Mouse (Mus musculus): Measurements from ENCODE around the gene Gpr183. TPM values are rescaled to one million over a fixed set of nuclear protein-coding genes. Genes with fewer than 3 reads are reported as not detected.
A peak's percentile ranks its signal among the peaks of the same experiment; 100 is the strongest.

Gene Gpr183
- polyA plus RNA-seq, 1 experiment from 2014 or later: 2.4 TPM

- no peaks in the 10 kb centered on the region for H3K36me3 ChIP-seq (ENCODE audit: control insufficient read depth, insufficient read depth, low read length)
- 21% methylated on average over 6 of the region's 6 CpGs for WGBS
- no peaks in the 10 kb centered on the region for H3K27me3 ChIP-seq (ENCODE audit: control insufficient read depth, insufficient read depth, low read length)
- peak overlapping the region; percentile 11 to 67; a peak in 2 of 4 replicates for H3K27ac ChIP-seq (replicated peaks in 1 of 2; ENCODE audit: control insufficient read depth in 1 of 2, insufficient read depth in 1 of 2, low read depth in 2 of 2, low read length in 2 of 2)
- no peak for ATAC-seq (ENCODE audit: insufficient number of reproducible peaks, insufficient read depth, low FRiP score, low read depth)
- H3K9ac ChIP-seq (ENCODE audit: low read length): peak overlapping the region; percentile 41; the same call in 1 of the 2 replicates
- peak overlapping the region; percentile 49 for H3K4me2 ChIP-seq (ENCODE audit: low read length)
- H3K4me3 ChIP-seq (ENCODE audit: control insufficient read depth in 1 of 2, insufficient read depth in 1 of 2, low read depth in 1 of 2, low read length in 2 of 2): no peak overlapping the region
- no peaks in the 10 kb centered on the region for H3K9me3 ChIP-seq (ENCODE audit: control insufficient read depth, low read length)
- H3K4me1 ChIP-seq (ENCODE audit: control insufficient read depth in 2 of 2, insufficient read depth in 2 of 2, low read length in 2 of 2): peaks cover 19 to 48% of the 10 kb centered on the region in 2 experiments
Measured at GRCm38 (mm10) chr14:121960997-121961396, 4.0 kb downstream of the Gpr183 start.

GRCm38 (mm10) chr14:121960531-121960930, 4.5 kb downstream of the Gpr183 start:
- Histone ChIP-seq H3K9me3 (ENCODE audit: control insufficient read depth, low read length) (no peaks in the 10 kb centered on the region), H3K36me3 (ENCODE audit: control insufficient read depth, insufficient read depth, low read length) (no peaks in the 10 kb centered on the region), H3K4me1 (ENCODE audit: control insufficient read depth in 2 of 2, insufficient read depth in 2 of 2, low read length in 2 of 2) (peaks cover 17 to 47% of the 10 kb centered on the region in 2 experiments), H3K27me3 (ENCODE audit: control insufficient read depth, insufficient read depth, low read length) (no peaks in the 10 kb centered on the region), H3K9ac (ENCODE audit: low read length) (no peak overlapping the region), H3K4me3 (ENCODE audit: control insufficient read depth in 1 of 2, insufficient read depth in 1 of 2, low read depth in 1 of 2, low read length in 2 of 2) (no peak overlapping the region), H3K4me2 (ENCODE audit: low read length) (peak overlapping the region; percentile 49; the same call in 1 of the 2 replicates), H3K27ac (replicated peaks in 1 of 2; ENCODE audit: control insufficient read depth in 1 of 2, insufficient read depth in 1 of 2, low read depth in 2 of 2, low read length in 2 of 2) (no peak overlapping the region)
- 78% methylated on average over 2 of the region's 2 CpGs for WGBS
- no peak for ATAC-seq (ENCODE audit: insufficient number of reproducible peaks, insufficient read depth, low FRiP score, low read depth)

- ATAC-seq (ENCODE audit: insufficient number of reproducible peaks, insufficient read depth, low FRiP score, low read depth): no peak
- Histone ChIP-seq H3K9ac (ENCODE audit: low read length) (no peak overlapping the region), H3K36me3 (ENCODE audit: control insufficient read depth, insufficient read depth, low read length) (no peaks in the 10 kb centered on the region), H3K27ac (replicated peaks in 1 of 2; ENCODE audit: control insufficient read depth in 1 of 2, insufficient read depth in 1 of 2, low read depth in 2 of 2, low read length in 2 of 2) (no peak overlapping the region), H3K9me3 (ENCODE audit: control insufficient read depth, low read length) (no peaks in the 10 kb centered on the region), H3K27me3 (ENCODE audit: control insufficient read depth, insufficient read depth, low read length) (no peaks in the 10 kb centered on the region), H3K4me3 (ENCODE audit: control insufficient read depth in 1 of 2, insufficient read depth in 1 of 2, low read depth in 1 of 2, low read length in 2 of 2) (no peak overlapping the region), H3K4me1 (ENCODE audit: control insufficient read depth in 2 of 2, insufficient read depth in 2 of 2, low read length in 2 of 2) (peaks cover 17 to 44% of the 10 kb centered on the region in 2 experiments), H3K4me2 (ENCODE audit: low read length) (no peak overlapping the region)
- 90% methylated on average over 4 of the region's 4 CpGs for WGBS
Measured at GRCm38 (mm10) chr14:121960031-121960430, 5.0 kb downstream of the Gpr183 start.

GRCm38 (mm10) chr14:121959538-121959980, 5.4 kb downstream of the Gpr183 start:
- no peak overlapping the region for H3K27ac ChIP-seq (replicated peaks in 1 of 2; ENCODE audit: control insufficient read depth in 1 of 2, insufficient read depth in 1 of 2, low read depth in 2 of 2, low read length in 2 of 2)
- H3K27me3 ChIP-seq (ENCODE audit: control insufficient read depth, insufficient read depth, low read length): no peaks in the 10 kb centered on the region
- H3K36me3 ChIP-seq (ENCODE audit: control insufficient read depth, insufficient read depth, low read length): no peaks in the 10 kb centered on the region
- no peak overlapping the region for H3K4me3 ChIP-seq (ENCODE audit: control insufficient read depth in 1 of 2, insufficient read depth in 1 of 2, low read depth in 1 of 2, low read length in 2 of 2)
- no peaks in the 10 kb centered on the region for H3K9me3 ChIP-seq (ENCODE audit: control insufficient read depth, low read length)
- H3K9ac ChIP-seq (ENCODE audit: low read length): no peak overlapping the region
- ATAC-seq (ENCODE audit: insufficient number of reproducible peaks, insufficient read depth, low FRiP score, low read depth): no peak
- no peak overlapping the region for H3K4me2 ChIP-seq (ENCODE audit: low read length)
- H3K4me1 ChIP-seq (ENCODE audit: control insufficient read depth in 2 of 2, insufficient read depth in 2 of 2, low read length in 2 of 2): peaks cover 17 to 39% of the 10 kb centered on the region in 2 experiments
- WGBS: 89% methylated on average over 3 of the region's 3 CpGs

- Histone ChIP-seq H3K4me1 (ENCODE audit: control insufficient read depth in 2 of 2, insufficient read depth in 2 of 2, low read length in 2 of 2) (peaks cover 18 to 39% of the 10 kb centered on the region in 2 experiments), H3K27me3 (ENCODE audit: control insufficient read depth, insufficient read depth, low read length) (no peaks in the 10 kb centered on the region), H3K27ac (replicated peaks in 1 of 2; ENCODE audit: control insufficient read depth in 1 of 2, insufficient read depth in 1 of 2, low read depth in 2 of 2, low read length in 2 of 2) (no peak overlapping the region), H3K4me3 (ENCODE audit: control insufficient read depth in 1 of 2, insufficient read depth in 1 of 2, low read depth in 1 of 2, low read length in 2 of 2) (no peak overlapping the region), H3K36me3 (ENCODE audit: control insufficient read depth, insufficient read depth, low read length) (no peaks in the 10 kb centered on the region), H3K4me2 (ENCODE audit: low read length) (no peak overlapping the region), H3K9me3 (ENCODE audit: control insufficient read depth, low read length) (no peaks in the 10 kb centered on the region), H3K9ac (ENCODE audit: low read length) (no peak overlapping the region)
- ATAC-seq (ENCODE audit: insufficient number of reproducible peaks, insufficient read depth, low FRiP score, low read depth): no peak
- 81% methylated on average over 10 of the region's 10 CpGs for WGBS
Measured at GRCm38 (mm10) chr14:121958751-121959537, 6.1 kb downstream of the Gpr183 start.

- no peak overlapping the region for H3K4me3 ChIP-seq (ENCODE audit: control insufficient read depth in 1 of 2, insufficient read depth in 1 of 2, low read depth in 1 of 2, low read length in 2 of 2)
- no peak overlapping the region for H3K27ac ChIP-seq (replicated peaks in 1 of 2; ENCODE audit: control insufficient read depth in 1 of 2, insufficient read depth in 1 of 2, low read depth in 2 of 2, low read length in 2 of 2)
- no peak overlapping the region for H3K9ac ChIP-seq (ENCODE audit: low read length)
- H3K27me3 ChIP-seq (ENCODE audit: control insufficient read depth, insufficient read depth, low read length): no peaks in the 10 kb centered on the region
- no peak for ATAC-seq (ENCODE audit: insufficient number of reproducible peaks, insufficient read depth, low FRiP score, low read depth)
- H3K4me2 ChIP-seq (ENCODE audit: low read length): no peak overlapping the region
- WGBS: 70% methylated on average over 3 of the region's 3 CpGs
- H3K4me1 ChIP-seq (ENCODE audit: control insufficient read depth in 2 of 2, insufficient read depth in 2 of 2, low read length in 2 of 2): peaks cover 16 to 32% of the 10 kb centered on the region in 2 experiments
- no peaks in the 10 kb centered on the region for H3K36me3 ChIP-seq (ENCODE audit: control insufficient read depth, insufficient read depth, low read length)
- no peaks in the 10 kb centered on the region for H3K9me3 ChIP-seq (ENCODE audit: control insufficient read depth, low read length)
Measured at GRCm38 (mm10) chr14:121958041-121958750, 6.8 kb downstream of the Gpr183 start.

GRCm38 (mm10) chr14:121957176-121957871, 7.7 kb downstream of the Gpr183 start:
- H3K4me2 ChIP-seq (ENCODE audit: low read length): no peak overlapping the region
- H3K9me3 ChIP-seq (ENCODE audit: control insufficient read depth, low read length): no peaks in the 10 kb centered on the region
- H3K27me3 ChIP-seq (ENCODE audit: control insufficient read depth, insufficient read depth, low read length): no peaks in the 10 kb centered on the region
- no peaks in the 10 kb centered on the region for H3K36me3 ChIP-seq (ENCODE audit: control insufficient read depth, insufficient read depth, low read length)
- H3K4me3 ChIP-seq (ENCODE audit: control insufficient read depth in 1 of 2, insufficient read depth in 1 of 2, low read depth in 1 of 2, low read length in 2 of 2): no peak overlapping the region
- peaks cover 14 to 24% of the 10 kb centered on the region in 2 experiments for H3K4me1 ChIP-seq (ENCODE audit: control insufficient read depth in 2 of 2, insufficient read depth in 2 of 2, low read length in 2 of 2)
- 94% methylated on average over 10 of the region's 10 CpGs for WGBS
- no peak for ATAC-seq (ENCODE audit: insufficient number of reproducible peaks, insufficient read depth, low FRiP score, low read depth)
- no peak overlapping the region for H3K27ac ChIP-seq (replicated peaks in 1 of 2; ENCODE audit: control insufficient read depth in 1 of 2, insufficient read depth in 1 of 2, low read depth in 2 of 2, low read length in 2 of 2)
- H3K9ac ChIP-seq (ENCODE audit: low read length): no peak overlapping the region
